Mouse (Mus musculus): ENCODE measurements around the gene Eif3j1.
"Not testable (repeated sequence)": the region's sequence is repeated elsewhere in the genome, so short reads cannot be mapped to it uniquely, and the experiment has no call there.

The Eif3j1 gene

GRCm38 (mm10) chr2:122097686-122098085 lies 69.3 kb downstream of the Eif3j1 start:
- not testable (repeated sequence) for DNase-seq (ENCODE audit: low read depth in 1 of 2, low spot score in 2 of 2)

- no peak for DNase-seq (ENCODE audit: low read depth in 1 of 2, low spot score in 2 of 2)
Measured at GRCm38 (mm10) chr2:122102070-122102469, 73.7 kb downstream of the Eif3j1 start.

Measured in monocyte, adult 2 months (primary cell).